Mouse (Mus musculus): ENCODE results near the gene Kitl. TPM values are rescaled to one million over a fixed set of nuclear protein-coding genes. Genes with fewer than 3 reads are reported as not detected.

The Kitl gene
- polyA plus RNA-seq, 1 experiment, result 15.2 TPM

DNA sequence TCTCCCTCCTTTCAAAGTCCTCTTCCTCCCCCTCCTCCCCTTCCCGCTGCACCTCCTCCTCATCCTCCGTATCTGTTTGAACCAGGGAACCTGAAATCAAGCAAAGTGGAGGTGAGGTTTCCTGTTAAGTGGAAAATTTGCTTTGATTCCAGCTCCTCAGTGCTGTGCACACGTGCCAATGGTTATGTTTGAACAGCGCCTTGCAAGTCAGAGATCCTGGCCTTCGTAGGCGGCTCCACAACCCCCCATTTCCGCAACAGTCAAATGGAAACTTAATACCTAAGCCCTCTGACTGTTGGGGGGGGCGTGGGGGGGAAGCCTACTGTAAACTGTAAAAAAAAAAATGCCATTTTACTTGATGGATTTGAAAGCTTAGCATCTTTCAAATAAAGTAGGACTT lies 10.2 kb downstream of the Kitl start:
- TF ChIP-seq CTCF (IDR thresholded peaks at IDR 0.05; ENCODE audit: extremely low read depth, insufficient read length, insufficient replicate concordance, low read depth, low read length) (no peak), POLR2A (IDR thresholded peaks at IDR 0.05; ENCODE audit: low read depth, low read length) (no peak)
- H3K27me3 ChIP-seq (ENCODE audit: control insufficient read depth, insufficient read depth, low read length), result no peaks in the 10 kb centered on the region
- no peak overlapping the region for H3K27ac ChIP-seq (ENCODE audit: insufficient read depth, low read depth, low read length)
- WGBS, result 70% methylated on average over 8 of the region's 8 CpGs
- H3K4me3 ChIP-seq (ENCODE audit: low read depth, low read length), result no peak overlapping the region
- peaks cover 10% of the 10 kb centered on the region; the same call in 1 of the 2 replicates for H3K4me1 ChIP-seq (ENCODE audit: control insufficient read depth, insufficient read depth, insufficient read length, low read length)
- peaks cover 19% of the 10 kb centered on the region for H3K36me3 ChIP-seq (ENCODE audit: control insufficient read depth, insufficient read depth, low read length)

DNA sequence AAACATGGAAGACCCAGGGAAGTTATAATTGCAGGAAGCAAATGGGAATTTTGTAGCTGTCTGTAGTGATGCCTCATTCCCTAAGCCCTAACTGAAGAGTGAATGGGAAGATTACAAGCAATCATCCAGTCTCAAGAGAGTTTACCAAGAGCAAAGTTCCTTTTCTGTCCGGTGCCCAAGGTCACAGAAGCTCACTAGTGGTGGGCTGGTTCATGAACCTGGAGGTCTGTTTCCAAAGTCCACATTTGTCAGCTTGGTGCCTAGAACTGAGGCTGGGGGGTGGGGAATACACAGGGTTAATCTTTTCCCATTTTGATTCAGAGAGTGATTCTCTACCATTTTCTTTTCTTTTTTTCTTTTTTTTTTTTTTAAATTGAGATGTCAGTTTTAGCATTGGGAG lies 11.3 kb downstream of the Kitl start:
- no peak overlapping the region for H3K4me3 ChIP-seq (ENCODE audit: low read depth, low read length)
- WGBS, result 42% methylated on average over 1 of the region's 1 CpGs
- TF ChIP-seq POLR2A (IDR thresholded peaks at IDR 0.05; ENCODE audit: low read depth, low read length) (no peak), CTCF (IDR thresholded peaks at IDR 0.05; ENCODE audit: extremely low read depth, insufficient read length, insufficient replicate concordance, low read depth, low read length) (no peak)
- peaks cover 15% of the 10 kb centered on the region for H3K36me3 ChIP-seq (ENCODE audit: control insufficient read depth, insufficient read depth, low read length)
- peaks cover 10% of the 10 kb centered on the region; the same call in 1 of the 2 replicates for H3K4me1 ChIP-seq (ENCODE audit: control insufficient read depth, insufficient read depth, insufficient read length, low read length)
- H3K27ac ChIP-seq (ENCODE audit: insufficient read depth, low read depth, low read length), result no peak overlapping the region
- no peaks in the 10 kb centered on the region for H3K27me3 ChIP-seq (ENCODE audit: control insufficient read depth, insufficient read depth, low read length)

DNA sequence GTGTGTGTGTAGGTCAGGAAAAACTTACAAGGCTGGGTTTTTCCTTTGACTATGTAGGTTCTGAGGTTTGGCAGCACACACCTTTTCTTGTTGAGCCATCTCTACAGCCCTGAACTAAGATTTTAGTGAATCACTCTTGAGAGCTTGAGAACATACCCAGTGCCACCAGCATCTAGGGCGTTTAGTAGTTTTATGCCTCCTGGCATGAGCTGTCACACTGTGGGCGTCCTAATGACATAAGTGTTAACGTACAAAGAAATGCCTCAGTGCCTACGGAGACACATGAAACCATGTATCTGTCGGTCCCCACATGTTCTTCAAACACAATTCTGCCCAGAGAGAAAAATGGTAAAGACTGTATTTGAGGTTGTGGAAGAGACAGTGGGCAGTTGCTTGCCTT lies 15.0 kb downstream of the Kitl start:
- Histone ChIP-seq H3K4me3 (ENCODE audit: low read depth, low read length) (no peak overlapping the region), H3K36me3 (ENCODE audit: control insufficient read depth, insufficient read depth, low read length) (peaks cover 1% of the 10 kb centered on the region; the same call in 1 of the 2 replicates), H3K27ac (ENCODE audit: insufficient read depth, low read depth, low read length) (0 out of 2 replicates have a peak overlapping the region, but pooled peaks have one; percentile 16), H3K27me3 (ENCODE audit: control insufficient read depth, insufficient read depth, low read length) (no peaks in the 10 kb centered on the region), H3K4me1 (ENCODE audit: control insufficient read depth, insufficient read depth, insufficient read length, low read length) (peaks cover 12% of the 10 kb centered on the region; the same call in 1 of the 2 replicates)
- TF ChIP-seq POLR2A (IDR thresholded peaks at IDR 0.05; ENCODE audit: low read depth, low read length) (no peak), CTCF (IDR thresholded peaks at IDR 0.05; ENCODE audit: extremely low read depth, insufficient read length, insufficient replicate concordance, low read depth, low read length) (no peak)
- 91% methylated on average over 5 of the region's 5 CpGs for WGBS

DNA sequence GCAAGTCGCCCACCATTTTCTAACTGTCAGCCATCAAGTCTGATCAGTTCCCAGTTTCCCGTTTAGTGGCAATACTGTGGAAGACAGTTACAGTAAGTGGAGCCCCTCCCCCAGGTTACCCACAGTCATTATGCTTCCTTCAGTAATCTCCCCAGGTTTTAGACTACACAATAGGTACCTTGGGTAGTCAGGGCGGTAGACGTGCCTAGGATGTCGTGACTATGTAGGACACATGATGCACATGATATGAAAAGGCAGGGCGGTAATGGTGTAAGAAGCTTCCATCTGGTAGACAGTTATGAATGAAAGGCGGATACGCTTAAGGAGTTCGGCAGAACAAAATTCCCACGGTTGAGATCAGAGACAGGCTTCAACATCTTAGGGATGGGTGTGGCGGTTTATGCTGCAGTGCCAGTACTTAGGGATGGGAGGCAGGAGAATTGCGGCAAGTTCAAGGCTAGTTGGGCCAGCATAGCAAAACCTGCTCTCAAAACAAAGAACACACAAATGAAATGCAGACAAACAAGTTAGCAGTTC lies 15.6 kb downstream of the Kitl start:
- WGBS, result 71% methylated on average over 12 of the region's 12 CpGs
- H3K4me3 ChIP-seq (ENCODE audit: low read depth, low read length), result no peak overlapping the region

DNA sequence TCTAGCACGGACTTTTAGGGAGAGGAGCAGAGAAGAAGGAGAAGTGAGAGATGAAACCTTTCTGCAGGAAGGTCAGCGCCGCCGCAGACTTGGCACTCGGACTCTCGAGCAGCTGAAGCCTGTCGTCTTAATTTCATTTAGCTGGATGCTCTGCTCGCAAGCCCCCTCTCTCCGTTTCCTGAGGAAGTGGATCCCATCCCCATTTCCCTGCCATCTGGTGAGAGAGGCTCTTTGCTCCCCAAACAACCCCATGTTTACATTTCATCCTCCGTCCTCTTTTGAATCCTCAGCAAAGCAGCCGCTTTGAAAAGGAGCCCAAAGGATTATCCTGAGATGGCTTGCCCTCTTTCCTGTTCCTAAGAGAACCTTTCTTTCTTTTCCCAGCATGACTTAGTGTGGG lies 16.2 kb downstream of the Kitl start:
- Histone ChIP-seq H3K4me1 (ENCODE audit: control insufficient read depth, insufficient read depth, insufficient read length, low read length) (peaks cover 4% of the 10 kb centered on the region; the same call in 1 of the 2 replicates), H3K36me3 (ENCODE audit: control insufficient read depth, insufficient read depth, low read length) (peaks cover 4% of the 10 kb centered on the region), H3K27me3 (ENCODE audit: control insufficient read depth, insufficient read depth, low read length) (no peaks in the 10 kb centered on the region), H3K4me3 (ENCODE audit: low read depth, low read length) (no peak overlapping the region), H3K27ac (ENCODE audit: insufficient read depth, low read depth, low read length) (0 out of 2 replicates have a peak overlapping the region, but pooled peaks have one; percentile 2)
- TF ChIP-seq CTCF (IDR thresholded peaks at IDR 0.05; ENCODE audit: extremely low read depth, insufficient read length, insufficient replicate concordance, low read depth, low read length) (no peak), POLR2A (IDR thresholded peaks at IDR 0.05; ENCODE audit: low read depth, low read length) (no peak)
- WGBS, result 71% methylated on average over 11 of the region's 11 CpGs

More for the DNA sequence above, 15.6 kb downstream of the Kitl start:
- H3K27ac ChIP-seq (ENCODE audit: insufficient read depth, low read depth, low read length), result peak overlapping the region; percentile 16; the same call in 1 of the 2 replicates
- peaks cover 4% of the 10 kb centered on the region for H3K36me3 ChIP-seq (ENCODE audit: control insufficient read depth, insufficient read depth, low read length)
- H3K27me3 ChIP-seq (ENCODE audit: control insufficient read depth, insufficient read depth, low read length), result no peaks in the 10 kb centered on the region
- TF ChIP-seq CTCF (IDR thresholded peaks at IDR 0.05; ENCODE audit: extremely low read depth, insufficient read length, insufficient replicate concordance, low read depth, low read length) (no peak), POLR2A (IDR thresholded peaks at IDR 0.05; ENCODE audit: low read depth, low read length) (no peak)
- peaks cover 8% of the 10 kb centered on the region; the same call in 1 of the 2 replicates for H3K4me1 ChIP-seq (ENCODE audit: control insufficient read depth, insufficient read depth, insufficient read length, low read length)

DNA sequence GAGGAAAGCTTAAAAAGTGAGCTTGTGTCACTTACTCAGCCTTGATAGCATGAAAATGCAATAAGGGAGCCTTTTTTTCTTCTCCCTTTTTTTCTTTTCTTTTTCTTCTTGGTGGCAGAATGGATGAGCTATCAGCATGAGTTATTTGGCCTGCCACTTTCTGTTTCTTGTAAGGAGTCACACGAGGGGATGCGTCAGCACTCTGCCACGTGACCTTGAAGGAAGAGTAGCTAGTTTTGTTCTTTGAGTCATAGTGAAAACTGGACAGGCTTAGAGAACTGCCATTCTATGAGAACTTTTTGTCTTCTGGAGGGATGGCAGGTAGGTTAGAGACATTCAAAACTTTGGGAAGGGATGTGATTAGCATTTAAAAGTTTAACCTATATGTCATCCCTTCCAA lies 17.1 kb downstream of the Kitl start:
- peaks cover 2% of the 10 kb centered on the region; the same call in 1 of the 2 replicates for H3K4me1 ChIP-seq (ENCODE audit: control insufficient read depth, insufficient read depth, insufficient read length, low read length)
- H3K27me3 ChIP-seq (ENCODE audit: control insufficient read depth, insufficient read depth, low read length), result no peaks in the 10 kb centered on the region
- H3K36me3 ChIP-seq (ENCODE audit: control insufficient read depth, insufficient read depth, low read length), result peaks cover 4% of the 10 kb centered on the region
- WGBS, result 66% methylated on average over 3 of the region's 3 CpGs
- H3K4me3 ChIP-seq (ENCODE audit: low read depth, low read length), result no peak overlapping the region
- H3K27ac ChIP-seq (ENCODE audit: insufficient read depth, low read depth, low read length), result no peak overlapping the region
- TF ChIP-seq POLR2A (IDR thresholded peaks at IDR 0.05; ENCODE audit: low read depth, low read length) (no peak), CTCF (IDR thresholded peaks at IDR 0.05; ENCODE audit: extremely low read depth, insufficient read length, insufficient replicate concordance, low read depth, low read length) (no peak)

DNA sequence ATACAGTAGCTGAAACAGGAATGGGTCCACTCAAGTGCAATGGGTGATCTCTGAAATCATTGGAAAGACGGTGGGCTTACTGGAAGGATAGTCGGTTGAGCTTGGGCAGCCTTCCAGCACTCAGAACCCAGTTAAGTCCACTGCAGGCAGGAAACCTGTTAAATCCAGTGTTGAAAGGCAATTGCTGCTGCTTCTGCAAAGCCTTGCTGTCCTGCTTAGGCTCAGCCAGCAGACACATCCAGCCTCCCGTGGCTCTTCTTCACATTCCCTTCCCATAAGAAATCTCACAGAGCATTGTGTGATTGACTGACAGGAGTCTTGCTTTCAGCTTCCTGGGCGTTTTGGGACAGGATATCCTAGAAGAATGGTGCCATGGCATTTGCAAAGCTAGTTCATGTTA lies 20.6 kb downstream of the Kitl start:
- H3K4me3 ChIP-seq (ENCODE audit: low read depth, low read length), result no peak overlapping the region
- no peak overlapping the region for H3K27ac ChIP-seq (ENCODE audit: insufficient read depth, low read depth, low read length)
- TF ChIP-seq CTCF (IDR thresholded peaks at IDR 0.05; ENCODE audit: extremely low read depth, insufficient read length, insufficient replicate concordance, low read depth, low read length) (no peak), POLR2A (IDR thresholded peaks at IDR 0.05; ENCODE audit: low read depth, low read length) (no peak)
- peaks cover 4% of the 10 kb centered on the region for H3K36me3 ChIP-seq (ENCODE audit: control insufficient read depth, insufficient read depth, low read length)
- H3K27me3 ChIP-seq (ENCODE audit: control insufficient read depth, insufficient read depth, low read length), result no peaks in the 10 kb centered on the region
- 78% methylated on average over 4 of the region's 4 CpGs for WGBS
- peaks cover 9% of the 10 kb centered on the region; the same call in 1 of the 2 replicates for H3K4me1 ChIP-seq (ENCODE audit: control insufficient read depth, insufficient read depth, insufficient read length, low read length)

Measured in small intestine, adult 2 months (tissue).